Mouse (Mus musculus): Measurements from ENCODE around the gene Fis1. TPM values are rescaled to one million over a fixed set of nuclear protein-coding genes. Genes with fewer than 3 reads are reported as not detected.
"Not testable (repeated sequence)": the region's sequence is repeated elsewhere in the genome, so short reads cannot be mapped to it uniquely, and the experiment has no call there.

Fis1 gene
- polyA plus RNA-seq, 1 experiment from 2014 or later: 348 TPM

DNA sequence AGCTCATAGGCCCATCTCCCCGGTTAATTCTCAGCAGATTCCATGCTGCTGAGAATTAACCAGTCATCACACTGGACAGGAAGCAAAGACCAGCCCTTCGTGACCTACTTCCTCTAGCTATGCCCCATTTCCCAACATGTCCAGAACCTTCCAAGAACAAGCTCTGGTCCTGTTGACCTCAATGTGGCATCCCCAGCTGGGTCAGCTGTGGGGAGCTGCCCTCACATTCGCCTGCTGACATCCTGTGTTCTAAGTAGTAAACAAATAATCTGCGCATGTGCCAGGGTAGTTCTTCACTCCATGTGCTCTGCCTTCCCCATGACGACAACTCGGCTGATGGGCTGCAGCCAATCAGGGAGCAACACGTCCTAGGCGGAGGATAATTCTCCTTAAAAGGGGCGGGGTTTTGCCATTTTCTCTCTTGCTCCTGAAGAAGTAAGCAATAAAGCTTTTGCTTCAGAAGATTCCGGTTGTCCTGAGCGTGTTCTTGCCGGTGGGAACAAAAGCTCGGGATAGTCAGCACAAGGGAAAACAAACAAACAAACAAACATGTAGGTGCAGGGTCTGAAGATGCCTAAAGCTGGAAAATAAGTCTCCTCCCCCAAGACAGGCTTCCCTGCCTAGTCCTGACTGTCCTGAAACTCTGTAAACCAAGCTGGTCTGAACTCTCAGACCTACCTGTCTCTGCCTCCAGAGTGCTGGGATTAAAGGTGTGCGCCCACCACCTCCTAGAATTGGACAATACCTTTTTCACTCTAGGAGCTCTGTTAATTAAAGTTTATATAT lies 3.3 kb upstream of the Fis1 start:
- H3K4me2 ChIP-seq (replicated peaks; ENCODE audit: low read depth, low read length); H3K27ac ChIP-seq (ENCODE audit: low read depth, low read length); H3K27me3 ChIP-seq (ENCODE audit: control insufficient read depth, insufficient read depth, low read length); H3K4me3 ChIP-seq (ENCODE audit: low read depth, low read length); DNase-seq (ENCODE audit: low spot score); H3K9ac ChIP-seq (ENCODE audit: low read depth, low read length); H3K4me1 ChIP-seq (replicated peaks; ENCODE audit: control insufficient read depth, insufficient read depth, low read length); H3K36me3 ChIP-seq (ENCODE audit: control insufficient read depth, insufficient read depth, low read length); ATAC-seq (ENCODE audit: low FRiP score); H3K9me3 ChIP-seq (ENCODE audit: control insufficient read depth, low read length): not testable (repeated sequence)
- WGBS: 87% methylated on average over 14 of the region's 14 CpGs

GRCm38 (mm10) chr5:136950521-136950920 lies 2.6 kb upstream of the Fis1 start:
- peaks cover 2% of the 10 kb centered on the region; the same call in 1 of the 2 replicates for H3K4me1 ChIP-seq (replicated peaks; ENCODE audit: control insufficient read depth, insufficient read depth, low read length)
- ATAC-seq (ENCODE audit: low FRiP score) (no peak), DNase-seq (ENCODE audit: low spot score) (no peak)
- no peaks in the 10 kb centered on the region for H3K27me3 ChIP-seq (ENCODE audit: control insufficient read depth, insufficient read depth, low read length)
- no peak overlapping the region for H3K4me2 ChIP-seq (replicated peaks; ENCODE audit: low read depth, low read length)
- WGBS: 88% methylated on average over 6 of the region's 6 CpGs
- H3K9me3 ChIP-seq (ENCODE audit: control insufficient read depth, low read length): no peaks in the 10 kb centered on the region
- H3K9ac ChIP-seq (ENCODE audit: low read depth, low read length): no peak overlapping the region
- H3K4me3 ChIP-seq (ENCODE audit: low read depth, low read length): no peak overlapping the region
- no peaks in the 10 kb centered on the region for H3K36me3 ChIP-seq (ENCODE audit: control insufficient read depth, insufficient read depth, low read length)
- no peak overlapping the region for H3K27ac ChIP-seq (ENCODE audit: low read depth, low read length)

- Histone ChIP-seq H3K4me3 (ENCODE audit: low read depth, low read length) (no peak overlapping the region), H3K4me1 (replicated peaks; ENCODE audit: control insufficient read depth, insufficient read depth, low read length) (peaks cover 2% of the 10 kb centered on the region; the same call in 1 of the 2 replicates), H3K27me3 (ENCODE audit: control insufficient read depth, insufficient read depth, low read length) (no peaks in the 10 kb centered on the region), H3K4me2 (replicated peaks; ENCODE audit: low read depth, low read length) (no peak overlapping the region), H3K36me3 (ENCODE audit: control insufficient read depth, insufficient read depth, low read length) (0 out of 2 replicates have a peak, but pooled peaks cover 2% of the 10 kb centered on the region), H3K9ac (ENCODE audit: low read depth, low read length) (no peak overlapping the region), H3K9me3 (ENCODE audit: control insufficient read depth, low read length) (no peaks in the 10 kb centered on the region), H3K27ac (ENCODE audit: low read depth, low read length) (no peak overlapping the region)
- no peak for DNase-seq (ENCODE audit: low spot score)
- no peak for ATAC-seq (ENCODE audit: low FRiP score)
- WGBS: 76% methylated on average over 4 of the region's 4 CpGs
These were observed 922 bp upstream of the Fis1 start for GRCm38 (mm10) chr5:136952153-136952552.

DNA sequence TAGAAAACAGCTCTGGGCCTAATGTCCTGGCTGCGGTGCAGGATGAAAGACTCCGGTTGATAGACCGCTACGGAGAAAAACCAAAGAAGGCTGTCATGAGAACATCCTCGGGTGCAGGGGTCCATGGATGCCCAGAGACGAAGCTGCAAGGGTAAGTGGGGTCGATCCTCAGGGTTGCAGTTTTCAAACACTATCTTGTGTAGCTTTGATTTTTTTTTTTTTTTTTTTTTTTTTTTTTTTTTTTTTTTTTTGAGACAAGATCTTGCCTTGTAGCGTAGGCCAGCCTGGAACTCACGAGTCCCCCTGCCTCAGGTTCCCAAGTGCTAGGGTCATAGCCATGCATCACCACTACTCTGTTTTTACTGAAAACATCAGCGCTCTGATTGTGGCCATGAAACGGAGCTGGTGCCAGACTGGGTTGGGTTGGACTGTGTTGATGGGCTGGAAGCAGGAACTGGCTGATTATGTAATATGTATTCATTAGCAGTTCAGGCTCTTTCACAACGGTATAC lies 421 bp downstream of the Fis1 start:
- Histone ChIP-seq H3K4me2 (replicated peaks; ENCODE audit: low read depth, low read length) (peak overlapping the region; percentile 72), H3K27me3 (ENCODE audit: control insufficient read depth, insufficient read depth, low read length) (no peaks in the 10 kb centered on the region), H3K4me1 (replicated peaks; ENCODE audit: control insufficient read depth, insufficient read depth, low read length) (peaks cover 2% of the 10 kb centered on the region; the same call in 1 of the 2 replicates), H3K27ac (ENCODE audit: low read depth, low read length) (peak overlapping the region; percentile 54; the same call in 1 of the 2 replicates), H3K36me3 (ENCODE audit: control insufficient read depth, insufficient read depth, low read length) (0 out of 2 replicates have a peak, but pooled peaks cover 2% of the 10 kb centered on the region), H3K9me3 (ENCODE audit: control insufficient read depth, low read length) (no peaks in the 10 kb centered on the region), H3K9ac (ENCODE audit: low read depth, low read length) (peak overlapping the region; percentile 80), H3K4me3 (ENCODE audit: low read depth, low read length) (peak overlapping the region; percentile 65)
- WGBS: 5% methylated on average over 12 of the region's 12 CpGs
- DNase-seq (ENCODE audit: low spot score) (no peak), ATAC-seq (ENCODE audit: low FRiP score) (no peak)

DNA sequence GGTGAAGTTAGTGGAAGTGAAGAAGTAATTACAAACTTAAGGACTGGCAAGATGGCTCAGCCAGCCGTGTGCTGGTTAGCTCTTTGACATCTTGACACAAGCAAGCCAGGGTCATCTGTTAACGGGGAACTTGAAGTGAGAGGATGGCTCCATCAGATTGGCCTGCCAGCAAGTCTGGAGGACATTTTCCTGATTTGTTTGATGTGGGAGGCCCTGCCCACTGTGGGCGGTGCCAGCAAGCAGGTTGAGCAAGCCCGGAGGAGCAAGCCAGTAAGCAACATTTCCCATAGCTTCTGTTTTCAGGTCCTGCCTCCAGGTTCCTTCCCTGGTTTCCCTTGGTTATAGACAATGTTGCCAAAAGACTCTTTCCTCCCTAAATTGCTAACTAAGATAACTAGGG lies 2.5 kb downstream of the Fis1 start:
- no peak for DNase-seq (ENCODE audit: low spot score)
- no peak for ATAC-seq (ENCODE audit: low FRiP score)
- H3K4me1 ChIP-seq (replicated peaks; ENCODE audit: control insufficient read depth, insufficient read depth, low read length): peaks cover 2% of the 10 kb centered on the region; the same call in 1 of the 2 replicates
- no peak overlapping the region for H3K27ac ChIP-seq (ENCODE audit: low read depth, low read length)
- H3K27me3 ChIP-seq (ENCODE audit: control insufficient read depth, insufficient read depth, low read length): no peaks in the 10 kb centered on the region
- no peak overlapping the region for H3K4me3 ChIP-seq (ENCODE audit: low read depth, low read length)
- H3K9ac ChIP-seq (ENCODE audit: low read depth, low read length): no peak overlapping the region
- 0 out of 2 replicates have a peak, but pooled peaks cover 2% of the 10 kb centered on the region for H3K36me3 ChIP-seq (ENCODE audit: control insufficient read depth, insufficient read depth, low read length)
- H3K9me3 ChIP-seq (ENCODE audit: control insufficient read depth, low read length): no peaks in the 10 kb centered on the region
- no peak overlapping the region for H3K4me2 ChIP-seq (replicated peaks; ENCODE audit: low read depth, low read length)
- WGBS: 88% methylated on average over 4 of the region's 4 CpGs

DNA sequence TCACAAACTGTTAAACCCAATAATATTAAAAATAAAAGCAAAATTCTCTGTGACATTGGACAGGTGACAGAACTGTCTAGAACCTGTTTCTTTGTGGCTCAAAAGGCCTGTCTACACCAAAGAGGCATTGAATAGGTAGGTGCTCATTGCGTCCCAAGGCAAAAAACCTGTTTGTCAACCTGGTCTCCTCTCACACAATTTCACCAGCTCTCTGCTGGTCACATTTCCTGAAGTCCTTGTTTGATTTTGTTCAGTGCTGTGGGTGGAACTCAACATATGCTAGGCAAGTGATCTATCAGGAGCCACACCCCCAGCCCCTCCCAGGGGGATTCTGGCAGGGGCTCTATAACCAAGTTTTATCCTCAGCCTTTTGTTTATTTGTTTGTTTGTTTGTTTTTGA lies 4.2 kb downstream of the Fis1 start:
- ATAC-seq (ENCODE audit: low FRiP score) (no peak), DNase-seq (ENCODE audit: low spot score) (no peak)
- H3K4me1 ChIP-seq (replicated peaks; ENCODE audit: control insufficient read depth, insufficient read depth, low read length): peaks cover 2% of the 10 kb centered on the region; the same call in 1 of the 2 replicates
- no peak overlapping the region for H3K9ac ChIP-seq (ENCODE audit: low read depth, low read length)
- no peak overlapping the region for H3K4me2 ChIP-seq (replicated peaks; ENCODE audit: low read depth, low read length)
- H3K36me3 ChIP-seq (ENCODE audit: control insufficient read depth, insufficient read depth, low read length): 0 out of 2 replicates have a peak, but pooled peaks cover 2% of the 10 kb centered on the region
- no peaks in the 10 kb centered on the region for H3K9me3 ChIP-seq (ENCODE audit: control insufficient read depth, low read length)
- WGBS: 96% methylated on average over 1 of the region's 1 CpGs
- H3K27ac ChIP-seq (ENCODE audit: low read depth, low read length): no peak overlapping the region
- H3K27me3 ChIP-seq (ENCODE audit: control insufficient read depth, insufficient read depth, low read length): no peaks in the 10 kb centered on the region
- H3K4me3 ChIP-seq (ENCODE audit: low read depth, low read length): no peak overlapping the region

DNA sequence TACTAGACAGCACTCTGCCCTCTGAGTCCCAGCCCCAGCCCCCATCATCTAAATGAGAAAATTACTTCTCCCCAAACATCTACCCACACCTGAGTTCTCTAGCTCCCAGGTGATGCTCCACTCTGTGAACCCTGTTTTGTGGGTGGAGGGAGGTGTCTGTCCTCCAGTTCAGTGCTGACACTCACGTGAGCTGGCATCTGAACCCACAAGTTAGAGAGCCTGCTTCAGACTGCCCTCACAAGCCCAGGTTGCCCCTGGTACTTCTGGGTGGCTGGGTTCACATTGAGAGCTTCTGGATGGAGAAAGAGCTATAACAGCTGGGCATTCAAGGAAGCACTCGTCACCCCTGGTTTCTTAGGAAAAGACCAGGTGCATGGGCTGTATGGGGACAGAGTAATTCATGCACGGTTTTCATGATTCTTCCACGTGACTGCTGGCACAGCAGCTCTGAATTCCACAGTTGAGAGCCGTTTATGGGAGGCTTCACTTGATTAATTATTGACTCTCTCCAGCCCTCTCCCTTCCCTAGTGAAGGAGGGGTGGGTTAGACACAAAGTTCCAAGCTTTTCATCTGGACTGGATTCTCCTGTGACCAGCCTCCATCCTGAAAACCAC lies 6.0 kb downstream of the Fis1 start:
- DNase-seq (ENCODE audit: low spot score) (no peak), ATAC-seq (ENCODE audit: low FRiP score) (no peak)
- no peak overlapping the region for H3K27ac ChIP-seq (ENCODE audit: low read depth, low read length)
- H3K4me2 ChIP-seq (replicated peaks; ENCODE audit: low read depth, low read length): no peak overlapping the region
- H3K9ac ChIP-seq (ENCODE audit: low read depth, low read length): no peak overlapping the region
- peaks cover 9% of the 10 kb centered on the region for H3K4me1 ChIP-seq (replicated peaks; ENCODE audit: control insufficient read depth, insufficient read depth, low read length)
- H3K4me3 ChIP-seq (ENCODE audit: low read depth, low read length): no peak overlapping the region
- 0 out of 2 replicates have a peak, but pooled peaks cover 2% of the 10 kb centered on the region for H3K36me3 ChIP-seq (ENCODE audit: control insufficient read depth, insufficient read depth, low read length)
- no peaks in the 10 kb centered on the region for H3K9me3 ChIP-seq (ENCODE audit: control insufficient read depth, low read length)
- WGBS: 72% methylated on average over 5 of the region's 5 CpGs
- H3K27me3 ChIP-seq (ENCODE audit: control insufficient read depth, insufficient read depth, low read length): no peaks in the 10 kb centered on the region

DNA sequence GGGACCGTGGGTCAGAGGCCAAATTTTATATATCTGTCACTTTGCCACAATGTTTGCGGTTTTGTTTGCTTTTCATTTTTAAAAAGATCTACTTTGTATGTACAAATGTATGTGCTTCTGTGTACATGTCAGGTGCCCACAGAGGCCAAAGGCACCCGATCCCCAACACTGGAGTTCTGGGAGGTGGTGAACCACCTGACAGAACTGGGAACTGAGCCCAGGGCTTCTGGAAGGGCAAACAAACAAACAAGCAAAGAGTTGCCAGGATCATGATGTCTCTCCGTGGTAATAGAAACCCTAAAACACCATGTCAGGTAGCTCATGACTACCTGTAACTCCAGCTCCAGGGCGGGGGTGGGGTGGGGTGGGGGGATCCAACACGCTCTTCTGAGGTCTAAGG lies 7.0 kb downstream of the Fis1 start:
- 0 out of 2 replicates have a peak, but pooled peaks cover 2% of the 10 kb centered on the region for H3K36me3 ChIP-seq (ENCODE audit: control insufficient read depth, insufficient read depth, low read length)
- no peak for DNase-seq (ENCODE audit: low spot score)

More for the DNA sequence above, 7.0 kb downstream of the Fis1 start:
- Histone ChIP-seq H3K27me3 (ENCODE audit: control insufficient read depth, insufficient read depth, low read length) (no peaks in the 10 kb centered on the region), H3K4me2 (replicated peaks; ENCODE audit: low read depth, low read length) (no peak overlapping the region), H3K4me3 (ENCODE audit: low read depth, low read length) (no peak overlapping the region), H3K9ac (ENCODE audit: low read depth, low read length) (no peak overlapping the region), H3K4me1 (replicated peaks; ENCODE audit: control insufficient read depth, insufficient read depth, low read length) (peaks cover 7% of the 10 kb centered on the region), H3K9me3 (ENCODE audit: control insufficient read depth, low read length) (no peaks in the 10 kb centered on the region), H3K27ac (ENCODE audit: low read depth, low read length) (no peak overlapping the region)
- 93% methylated on average over 6 of the region's 6 CpGs for WGBS
- ATAC-seq (ENCODE audit: low FRiP score): no peak

Data from hindbrain, embryonic 11.5 days (tissue).